Mouse (Mus musculus) embryonic facial prominence, embryonic 13.5 days (tissue): ENCODE measurements around the gene Rdh11. TPM values are rescaled to one million over a fixed set of nuclear protein-coding genes. Genes with fewer than 3 reads are reported as not detected.
A peak's percentile ranks its signal among the peaks of the same experiment; 100 is the strongest.

Experiments
- ATAC-seq: fragments of 200-750 bp; cut with Nextera tagmentation; 2 replicates; pipeline ENCODE4 v1.8.0; 2017; ENCODE audit warnings: low read depth; ENCODE audit not compliant: insufficient number of reproducible peaks, insufficient read depth, low FRiP score, low TSS enrichment
- H3K27ac ChIP-seq: fragments of 300-500 bp; sonication (generic); 2 replicates; pipeline ENCODE4 v1.5.1; 2015; ENCODE audit warnings: moderate library complexity, mild to moderate bottlenecking, inconsistent platforms
- H3K27me3 ChIP-seq: fragments of 300-500 bp; sonication (generic); 2 replicates; pipeline ENCODE4 v1.6.1; 2015; ENCODE audit warnings: mild to moderate bottlenecking, inconsistent platforms
- H3K36me3 ChIP-seq: fragments of 300-500 bp; sonication (generic); 2 replicates; pipeline ENCODE4 v1.6.1; 2015; ENCODE audit warnings: mild to moderate bottlenecking, inconsistent platforms
- H3K4me1 ChIP-seq: fragments of 300-500 bp; sonication (generic); 2 replicates; pipeline ENCODE4 v1.6.1; 2015; ENCODE audit warnings: inconsistent platforms
- H3K4me2 ChIP-seq: fragments of 300-500 bp; sonication (generic); 2 replicates; pipeline ENCODE4 v1.6.1; 2015; ENCODE audit warnings: moderate library complexity, mild to moderate bottlenecking, inconsistent platforms
- H3K4me3 ChIP-seq: fragments of 300-500 bp; sonication (generic); 2 replicates; pipeline ENCODE4 v1.5.1; 2015; ENCODE audit warnings: mild to moderate bottlenecking, inconsistent platforms
- H3K9ac ChIP-seq: fragments of 300-500 bp; sonication (generic); 2 replicates; pipeline ENCODE4 v1.6.1; 2015; ENCODE audit warnings: mild to moderate bottlenecking, inconsistent platforms
- H3K9me3 ChIP-seq: fragments of 300-500 bp; sonication (generic); 2 replicates; pipeline ENCODE4 v1.6.1; 2016; ENCODE audit warnings: inconsistent platforms
- WGBS: fragments of 180-500 bp; shearing (Covaris S2); methylation state at CpG from one replicate; pipeline ENCODE4 v1.1.7; 2015; ENCODE audit warnings: mixed read lengths; 5-methylcytosine and 5-hydroxymethylcytosine counted together
- polyA plus RNA-seq: library from polyadenylated mRNA; unstranded; fragments of >200 nt; fragmentation: Nextera tagmentation; extraction: Ambion mirVana; gene quantifications from 2 replicates; pipeline ENCODE4 v1.2.1, GENCODE M21; 2015

Rdh11 gene
- polyA plus RNA-seq, 1 experiment from 2014 or later: 25.2 TPM

- H3K27me3 ChIP-seq: no peaks in the 10 kb centered on the region
- WGBS: 94% methylated on average over 5 of the region's 5 CpGs
- no peak overlapping the region for H3K27ac ChIP-seq
- peaks cover 41% of the 10 kb centered on the region for H3K36me3 ChIP-seq
- no peak for ATAC-seq
- no peak overlapping the region for H3K9ac ChIP-seq
- H3K4me3 ChIP-seq: no peak overlapping the region
- no peaks in the 10 kb centered on the region for H3K9me3 ChIP-seq
- H3K4me1 ChIP-seq: peaks cover 6% of the 10 kb centered on the region
- no peak overlapping the region for H3K4me2 ChIP-seq
Measured at GRCm38 (mm10) chr12:79175998-79176397, 16.1 kb downstream of the Rdh11 start.

DNA sequence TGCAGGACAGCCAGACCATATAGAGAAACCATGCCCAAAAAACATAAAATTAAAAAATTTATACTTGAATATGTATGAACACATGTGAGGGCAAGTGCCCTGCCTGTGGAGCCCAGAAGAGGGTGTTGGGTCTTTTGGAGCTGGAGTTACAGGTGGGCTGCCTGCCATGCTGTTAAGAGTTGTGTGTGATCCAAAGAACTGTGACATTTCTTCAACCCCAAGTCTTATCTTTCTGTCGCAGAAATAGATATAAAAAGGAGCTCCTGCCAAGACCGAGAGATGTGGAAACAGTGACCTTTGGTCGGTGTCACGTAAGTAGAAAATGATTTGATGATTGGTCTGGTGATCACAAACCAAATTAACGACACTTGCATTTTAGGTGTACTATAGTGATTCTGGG, 18.4 kb downstream of the Rdh11 start:
- Histone ChIP-seq H3K9me3 (no peaks in the 10 kb centered on the region), H3K9ac (no peak overlapping the region), H3K27me3 (no peaks in the 10 kb centered on the region), H3K4me2 (no peak overlapping the region), H3K4me1 (peaks cover 6% of the 10 kb centered on the region), H3K4me3 (no peak overlapping the region), H3K36me3 (peaks cover 27% of the 10 kb centered on the region), H3K27ac (no peak overlapping the region)
- WGBS: 85% methylated on average over 5 of the region's 5 CpGs
- no peak for ATAC-seq

GRCm38 (mm10) chr12:79172019-79172941, 19.8 kb downstream of the Rdh11 start, which contains the start of gene Vti1b:
Vti1b (minus strand) TSS chr12:79172667.
- Histone ChIP-seq H3K9me3 (no peaks in the 10 kb centered on the region), H3K4me1 (peaks cover 6% of the 10 kb centered on the region), H3K9ac (peak within 1 kb of the TSS; percentile 83), H3K27me3 (no peaks in the 10 kb centered on the region), H3K4me3 (peak within 1 kb of the TSS; percentile 98), H3K36me3 (peaks cover 24% of the 10 kb centered on the region), H3K27ac (peak within 1 kb of the TSS; percentile 90), H3K4me2 (peak within 1 kb of the TSS; percentile 61)
- ATAC-seq: peak; percentile 97
- under 1% methylated on average over 73 of the region's 73 CpGs for WGBS

DNA sequence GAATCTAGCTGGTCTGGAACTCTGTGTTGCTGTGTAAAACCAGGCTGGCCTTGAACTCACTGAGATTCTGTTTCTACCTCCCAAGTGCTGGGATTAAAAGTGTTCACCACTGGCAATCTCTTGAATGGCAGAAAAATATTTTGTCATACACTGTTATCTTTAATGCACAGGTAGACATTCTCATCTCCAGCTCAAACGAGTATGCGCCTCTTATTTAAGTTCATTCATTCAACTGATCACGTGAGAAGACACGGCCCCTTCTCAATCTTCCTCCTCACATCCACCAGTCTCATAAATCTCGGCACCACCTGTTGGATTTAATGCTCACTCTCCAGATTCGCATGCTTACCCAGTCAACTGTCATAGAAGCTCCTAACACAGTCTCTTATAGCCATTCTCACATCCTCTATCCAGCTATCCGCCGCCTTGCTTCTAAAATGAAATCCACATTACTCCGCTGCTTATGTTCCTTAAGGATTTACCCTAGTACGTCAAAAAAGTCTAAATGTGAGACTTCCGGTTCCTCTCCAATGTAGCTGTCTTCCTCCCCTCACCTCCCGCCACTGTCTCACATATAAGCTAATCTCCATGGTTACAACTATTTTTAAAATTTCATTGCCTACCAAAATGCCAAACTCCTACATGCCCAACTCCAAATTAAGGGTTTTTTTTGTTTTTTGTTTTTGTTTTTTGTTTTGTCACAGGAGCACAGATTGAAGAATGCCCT, 20.7 kb downstream of the Rdh11 start:
- Histone ChIP-seq H3K9ac (peak overlapping the region; percentile 83), H3K36me3 (peaks cover 15% of the 10 kb centered on the region), H3K27ac (peak overlapping the region; percentile 90), H3K27me3 (no peaks in the 10 kb centered on the region), H3K4me1 (peaks cover 6% of the 10 kb centered on the region), H3K9me3 (no peaks in the 10 kb centered on the region), H3K4me3 (peak overlapping the region; percentile 98), H3K4me2 (peak overlapping the region; percentile 61)
- ATAC-seq: no peak
- WGBS: 30% methylated on average over 12 of the region's 12 CpGs

GRCm38 (mm10) chr12:79170421-79170820, 21.7 kb downstream of the Rdh11 start:
- H3K9me3 ChIP-seq: no peaks in the 10 kb centered on the region
- no peak for ATAC-seq
- H3K4me2 ChIP-seq: no peak overlapping the region
- H3K4me3 ChIP-seq: no peak overlapping the region
- peaks cover 6% of the 10 kb centered on the region for H3K4me1 ChIP-seq
- no peaks in the 10 kb centered on the region for H3K27me3 ChIP-seq
- H3K36me3 ChIP-seq: peaks cover 11% of the 10 kb centered on the region
- no peak overlapping the region for H3K9ac ChIP-seq
- WGBS: 71% methylated on average over 3 of the region's 3 CpGs
- H3K27ac ChIP-seq: no peak overlapping the region

- no peak overlapping the region for H3K4me3 ChIP-seq
- no peak overlapping the region for H3K4me2 ChIP-seq
- no peak for ATAC-seq
- no peaks in the 10 kb centered on the region for H3K27me3 ChIP-seq
- peaks cover 6% of the 10 kb centered on the region for H3K4me1 ChIP-seq
- H3K9ac ChIP-seq: no peak overlapping the region
- peaks cover 16% of the 10 kb centered on the region for H3K36me3 ChIP-seq
- no peak overlapping the region for H3K27ac ChIP-seq
- H3K9me3 ChIP-seq: no peaks in the 10 kb centered on the region
Measured at GRCm38 (mm10) chr12:79169173-79169572, 22.9 kb downstream of the Rdh11 start.

DNA sequence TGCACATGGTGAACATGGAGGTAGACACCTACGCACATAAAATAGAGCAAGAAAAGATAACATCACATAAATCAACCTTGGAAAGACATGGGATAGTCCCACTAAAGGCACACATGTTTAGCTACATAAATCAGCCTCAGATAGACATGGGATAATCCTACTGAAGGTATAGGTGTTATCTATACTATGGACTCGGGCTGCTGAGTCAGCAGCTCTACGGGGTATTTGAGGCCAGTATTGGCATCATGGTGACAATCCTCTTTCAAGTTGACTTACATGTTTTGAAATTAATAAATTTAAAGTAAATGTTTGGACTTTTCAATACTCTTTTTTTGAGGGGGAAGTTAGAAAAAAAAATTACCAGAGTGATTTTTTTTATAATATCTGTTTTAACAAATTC, 29.2 kb downstream of the Rdh11 start:
- 92% methylated on average over 3 of the region's 3 CpGs for WGBS
- no peak for ATAC-seq
- Histone ChIP-seq H3K9ac (no peak overlapping the region), H3K9me3 (no peaks in the 10 kb centered on the region), H3K27me3 (no peaks in the 10 kb centered on the region), H3K4me3 (no peak overlapping the region), H3K27ac (no peak overlapping the region), H3K4me2 (no peak overlapping the region), H3K36me3 (peaks cover 69% of the 10 kb centered on the region), H3K4me1 (no peaks in the 10 kb centered on the region)

DNA sequence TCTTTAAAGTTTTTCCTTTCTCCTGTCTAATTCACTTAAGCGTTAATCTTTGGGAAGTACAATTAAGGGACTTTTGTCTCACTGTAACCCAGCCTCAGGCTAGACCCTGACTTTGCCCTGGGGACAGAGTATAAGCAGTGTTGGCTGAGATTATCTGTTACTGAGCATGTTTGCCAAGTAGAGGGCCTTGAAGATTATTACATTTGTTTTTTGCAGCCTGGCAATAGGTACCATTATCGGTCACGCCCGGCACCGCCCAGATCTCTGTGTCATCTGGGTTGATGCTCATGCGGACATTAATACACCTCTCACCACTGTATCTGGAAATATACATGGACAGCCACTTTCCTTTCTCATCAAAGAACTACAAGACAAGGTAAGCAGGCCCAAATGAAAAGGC, 42.4 kb downstream of the Rdh11 start:
- H3K9me3 ChIP-seq: no peaks in the 10 kb centered on the region
- H3K27ac ChIP-seq: no peak overlapping the region
- no peak overlapping the region for H3K4me3 ChIP-seq
- H3K9ac ChIP-seq: no peak overlapping the region
- 88% methylated on average over 6 of the region's 6 CpGs for WGBS
- no peaks in the 10 kb centered on the region for H3K4me1 ChIP-seq
- no peak overlapping the region for H3K4me2 ChIP-seq
- no peak for ATAC-seq
- H3K27me3 ChIP-seq: no peaks in the 10 kb centered on the region
- H3K36me3 ChIP-seq: peaks cover 7% of the 10 kb centered on the region

DNA sequence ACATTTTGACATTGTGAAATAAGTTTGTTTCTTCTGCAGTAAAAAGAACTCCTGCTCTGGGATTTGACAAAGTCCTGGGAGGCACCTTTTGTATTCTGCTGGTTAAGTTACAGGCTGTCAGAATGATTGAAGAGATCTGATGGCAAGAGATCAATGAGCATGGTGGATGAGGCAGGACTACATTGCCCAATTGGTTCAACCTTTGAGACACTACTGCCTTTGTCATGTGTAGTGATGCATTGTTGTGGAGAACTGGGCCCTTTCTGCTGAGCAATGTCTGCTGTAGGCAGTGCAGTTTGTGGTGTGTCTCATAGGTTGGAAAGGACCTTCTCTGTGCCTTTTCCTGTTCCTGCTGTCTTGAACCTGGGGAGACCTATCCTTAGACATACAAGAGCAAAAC, 50.7 kb downstream of the Rdh11 start:
- H3K9ac ChIP-seq: no peak overlapping the region
- H3K36me3 ChIP-seq: no peaks in the 10 kb centered on the region
- H3K27me3 ChIP-seq: no peaks in the 10 kb centered on the region
- H3K4me1 ChIP-seq: no peaks in the 10 kb centered on the region
- H3K27ac ChIP-seq: no peak overlapping the region
- ATAC-seq: no peak
- H3K4me3 ChIP-seq: no peak overlapping the region
- H3K4me2 ChIP-seq: no peak overlapping the region
- H3K9me3 ChIP-seq: no peaks in the 10 kb centered on the region

- no peak for ATAC-seq
- no peak overlapping the region for H3K27ac ChIP-seq
- H3K4me2 ChIP-seq: no peak overlapping the region
- H3K9me3 ChIP-seq: no peaks in the 10 kb centered on the region
- no peak overlapping the region for H3K9ac ChIP-seq
- H3K4me3 ChIP-seq: no peak overlapping the region
- H3K4me1 ChIP-seq: no peaks in the 10 kb centered on the region
- 86% methylated on average over 2 of the region's 2 CpGs for WGBS
- H3K27me3 ChIP-seq: no peaks in the 10 kb centered on the region
- no peaks in the 10 kb centered on the region for H3K36me3 ChIP-seq
Measured at GRCm38 (mm10) chr12:79140811-79141210, 51.3 kb downstream of the Rdh11 start.

DNA sequence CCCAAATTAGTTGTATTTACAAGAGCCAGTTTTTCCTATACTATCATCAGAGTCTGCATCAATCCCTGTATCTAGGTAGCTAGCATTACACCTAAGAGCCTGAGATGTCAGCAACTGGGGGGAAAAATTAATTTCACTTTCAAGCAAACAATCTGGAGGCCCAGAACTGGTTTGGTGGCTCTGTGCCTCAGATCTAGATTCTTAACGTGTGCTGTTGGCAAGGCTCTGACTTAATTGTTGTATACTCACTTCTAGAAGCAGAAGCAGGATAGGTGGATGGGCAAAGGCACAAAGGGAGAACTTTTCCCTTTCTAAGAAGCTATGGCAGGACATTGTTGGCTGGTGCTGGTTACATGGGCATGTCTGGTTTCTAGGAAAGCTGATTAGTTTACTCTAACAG, 52.7 kb downstream of the Rdh11 start:
- no peak for ATAC-seq
- H3K4me3 ChIP-seq: no peak overlapping the region
- no peaks in the 10 kb centered on the region for H3K9me3 ChIP-seq
- WGBS: 51% methylated on average over 1 of the region's 1 CpGs
- no peak overlapping the region for H3K27ac ChIP-seq
- 0 out of 2 replicates have a peak, but pooled peaks cover 6% of the 10 kb centered on the region for H3K4me1 ChIP-seq
- H3K9ac ChIP-seq: no peak overlapping the region
- no peak overlapping the region for H3K4me2 ChIP-seq
- H3K27me3 ChIP-seq: no peaks in the 10 kb centered on the region
- H3K36me3 ChIP-seq: no peaks in the 10 kb centered on the region

GRCm38 (mm10) chr12:79138999-79139398, 53.1 kb downstream of the Rdh11 start:
- no peak overlapping the region for H3K27ac ChIP-seq
- 0 out of 2 replicates have a peak, but pooled peaks cover 6% of the 10 kb centered on the region for H3K4me1 ChIP-seq
- H3K36me3 ChIP-seq: no peaks in the 10 kb centered on the region
- H3K9me3 ChIP-seq: no peaks in the 10 kb centered on the region
- no peak overlapping the region for H3K4me3 ChIP-seq
- no peak for ATAC-seq
- H3K4me2 ChIP-seq: no peak overlapping the region
- no peak overlapping the region for H3K9ac ChIP-seq
- no peaks in the 10 kb centered on the region for H3K27me3 ChIP-seq
